Mouse (Mus musculus): ENCODE data around the gene Lin28b. TPM values are rescaled to one million over a fixed set of nuclear protein-coding genes. Genes with fewer than 3 reads are reported as not detected.

Lin28b gene
- not detected for total RNA-seq (2021)
- long read RNA-seq, experiment 1, result 0 reads
- long read RNA-seq, experiment 2, result 0 reads

GRCm38 (mm10) chr10:45485761-45486602 is at the start of gene Lin28b:
Gene Lin28b, minus strand, starts transcription at chr10:45486395.
- intact Hi-C loops (cut with DNase I), result no loop called here
- DNase-seq, result no peak

- intact Hi-C loops (cut with DNase I), result loop anchor here (5.0 kb wide), 1 partner anchor 414 kb away; no protein-coding TSS in a partner anchor
- no peak for DNase-seq
These were observed 25.6 kb upstream of the Lin28b start for GRCm38 (mm10) chr10:45511764-45512163.

GRCm38 (mm10) chr10:45510662-45511061 is 24.5 kb upstream of the Lin28b start:
- intact Hi-C loops (cut with DNase I), result loop anchor here (5.0 kb wide), 1 partner anchor 413 kb away; no protein-coding TSS in a partner anchor
- no peak for DNase-seq

- intact Hi-C loops (cut with DNase I), result no loop called here
- no peak for DNase-seq
These were observed 14.1 kb upstream of the Lin28b start for GRCm38 (mm10) chr10:45500259-45500658.

GRCm38 (mm10) chr10:45486603-45486946 is 380 bp upstream of the Lin28b start:
- no peak for DNase-seq
- intact Hi-C loops (cut with DNase I), result no loop called here

GRCm38 (mm10) chr10:45485226-45485760 is 902 bp downstream of the Lin28b start:
- intact Hi-C loops (cut with DNase I), result no loop called here
- no peak for DNase-seq

GRCm38 (mm10) chr10:45483210-45483609 is 3.0 kb downstream of the Lin28b start:
- intact Hi-C loops (cut with DNase I), result no loop called here
- no peak for DNase-seq

GRCm38 (mm10) chr10:45473663-45474333 is 12.4 kb downstream of the Lin28b start:
- DNase-seq, result no peak
- intact Hi-C loops (cut with DNase I), result no loop called here

GRCm38 (mm10) chr10:45473143-45473484 is 13.1 kb downstream of the Lin28b start:
- no peak for DNase-seq
- intact Hi-C loops (cut with DNase I), result no loop called here

GRCm38 (mm10) chr10:45472431-45473142 is 13.6 kb downstream of the Lin28b start:
- DNase-seq, result no peak
- intact Hi-C loops (cut with DNase I), result no loop called here

GRCm38 (mm10) chr10:45471321-45471720 is 14.9 kb downstream of the Lin28b start:
- DNase-seq, result no peak
- intact Hi-C loops (cut with DNase I), result no loop called here

- intact Hi-C loops (cut with DNase I), result no loop called here
- DNase-seq, result no peak
These were observed 16.0 kb downstream of the Lin28b start for GRCm38 (mm10) chr10:45470079-45470739.

- no peak for DNase-seq
- intact Hi-C loops (cut with DNase I), result no loop called here
These were observed 16.9 kb downstream of the Lin28b start for GRCm38 (mm10) chr10:45469027-45469996.

GRCm38 (mm10) chr10:45468180-45468915 is 17.8 kb downstream of the Lin28b start:
- intact Hi-C loops (cut with DNase I), result no loop called here
- DNase-seq, result no peak

- DNase-seq, result no peak
- intact Hi-C loops (cut with DNase I), result no loop called here
These were observed 27.6 kb downstream of the Lin28b start for GRCm38 (mm10) chr10:45458637-45459036.

- DNase-seq, result no peak
- intact Hi-C loops (cut with DNase I), result no loop called here
These were observed 28.1 kb downstream of the Lin28b start for GRCm38 (mm10) chr10:45458074-45458473.

- intact Hi-C loops (cut with DNase I), result no loop called here
- DNase-seq, result no peak
These were observed 39.6 kb downstream of the Lin28b start for GRCm38 (mm10) chr10:45446625-45447024.

GRCm38 (mm10) chr10:45446215-45446614 is 40.0 kb downstream of the Lin28b start:
- intact Hi-C loops (cut with DNase I), result no loop called here
- DNase-seq, result no peak

- DNase-seq, result no peak
- intact Hi-C loops (cut with DNase I), result no loop called here
These were observed 63.8 kb downstream of the Lin28b start for GRCm38 (mm10) chr10:45422372-45422771.
